In genomic region chr1:63553039-63553438, GRCm38 (mm10) we compare ENCODE assay signal across 17 mouse cellular contexts.
DNase-seq lines count a peak whose midpoint lies in the region; ATAC-seq and TF ChIP-seq lines count a peak whose summit lies in the region.
"Had no signal": no experiment of that assay in that cellular context is flagged by ENCODE, and none has a peak within 500 bp of the region (broad histone marks: within the 10 kb centered on the region; RNA-seq: fewer than 3 reads in every experiment).

No protein-coding gene starts in this region.

- H3K9ac ChIP-seq in intestine, embryonic 15.5 days = no peak overlapping the region
- no peak overlapping the region for H3K9ac ChIP-seq in intestine, postnatal 0 days (ENCODE audit: low read depth, low read length)
- H3K9ac ChIP-seq in limb, embryonic 14.5 days (ENCODE audit: low read depth, low read length, severe bottlenecking) = no peak overlapping the region
- H3K9ac ChIP-seq: neural tube, embryonic 13.5 days had no signal

- no peak for TF ChIP-seq CTCF in intestine, postnatal 0 days (IDR thresholded peaks at IDR 0.05; ENCODE audit: low read depth)

- H3K36me3 ChIP-seq in intestine, embryonic 15.5 days = no peaks in the 10 kb centered on the region
- H3K36me3 ChIP-seq in intestine, postnatal 0 days (ENCODE audit: control insufficient read depth, insufficient read depth) = no peaks in the 10 kb centered on the region
- no peaks in the 10 kb centered on the region for H3K36me3 ChIP-seq in limb, embryonic 14.5 days (ENCODE audit: control insufficient read depth, insufficient read depth, low read length)
- H3K36me3 ChIP-seq: heart, embryonic 10.5 days; neural tube, embryonic 13.5 days had no signal

- no peak overlapping the region for H3K4me3 ChIP-seq in intestine, embryonic 15.5 days (replicated peaks)
- H3K4me3 ChIP-seq in intestine, postnatal 0 days (ENCODE audit: low read depth, low read length) = no peak overlapping the region
- no peak overlapping the region for H3K4me3 ChIP-seq in limb, embryonic 14.5 days (replicated peaks; ENCODE audit: low read length)
- H3K4me3 ChIP-seq: heart, embryonic 10.5 days; neural tube, embryonic 13.5 days had no signal

- no peaks in the 10 kb centered on the region for H3K9me3 ChIP-seq in intestine, embryonic 15.5 days
- no peaks in the 10 kb centered on the region for H3K9me3 ChIP-seq in intestine, postnatal 0 days (ENCODE audit: control insufficient read depth)
- H3K9me3 ChIP-seq in limb, embryonic 14.5 days (ENCODE audit: control insufficient read depth, low read length) = no peaks in the 10 kb centered on the region
- H3K9me3 ChIP-seq: heart, embryonic 10.5 days; neural tube, embryonic 13.5 days had no signal

- WGBS in intestine, embryonic 15.5 days = 27% methylated on average over 5 of the region's 5 CpGs
- WGBS in intestine, postnatal 0 days = 34% methylated on average over 5 of the region's 5 CpGs
- 13% methylated on average over 5 of the region's 5 CpGs for WGBS in limb, embryonic 14.5 days

- no peak for TF ChIP-seq POLR2A in limb, embryonic 14.5 days (IDR thresholded peaks at IDR 0.05; ENCODE audit: borderline replicate concordance, extremely low read depth, insufficient read depth, insufficient read length)

- no peaks in the 10 kb centered on the region for H3K4me1 ChIP-seq in intestine, embryonic 15.5 days (replicated peaks)
- no peaks in the 10 kb centered on the region for H3K4me1 ChIP-seq in intestine, postnatal 0 days (replicated peaks; ENCODE audit: control insufficient read depth, insufficient read depth, low read length)
- peaks cover 9% of the 10 kb centered on the region; the same call in 1 of the 2 replicates for H3K4me1 ChIP-seq in limb, embryonic 14.5 days (ENCODE audit: control insufficient read depth, insufficient read depth, low read length)
- H3K4me1 ChIP-seq: heart, embryonic 10.5 days; neural tube, embryonic 13.5 days had no signal

- intact Hi-C loops in left cerebral cortex, postnatal 10 days (cut with DNase I) = no loop called here

- 0 out of 2 replicates have a peak overlapping the region, but pooled peaks have one; percentile 48 for H3K27ac ChIP-seq in intestine, embryonic 15.5 days
- no peak overlapping the region for H3K27ac ChIP-seq in intestine, postnatal 0 days (ENCODE audit: low read depth, low read length)
- H3K27ac ChIP-seq in limb, embryonic 14.5 days (replicated peaks; ENCODE audit: low read depth, low read length) = 0 out of 2 replicates have a peak overlapping the region, but pooled peaks have one; percentile 38
- H3K27ac ChIP-seq: heart, embryonic 10.5 days; hindbrain, postnatal 0 days; neural tube, embryonic 13.5 days had no signal

- no peak overlapping the region for H3K4me2 ChIP-seq in intestine, embryonic 15.5 days (replicated peaks)
- no peak overlapping the region for H3K4me2 ChIP-seq in intestine, postnatal 0 days (replicated peaks; ENCODE audit: low read depth)
- no peak overlapping the region for H3K4me2 ChIP-seq in limb, embryonic 14.5 days (replicated peaks; ENCODE audit: low read depth, low read length, severe bottlenecking)
- H3K4me2 ChIP-seq: neural tube, embryonic 13.5 days had no signal

- H3K27me3 ChIP-seq in intestine, embryonic 15.5 days (replicated peaks) = no peaks in the 10 kb centered on the region
- no peaks in the 10 kb centered on the region for H3K27me3 ChIP-seq in intestine, postnatal 0 days (replicated peaks; ENCODE audit: control insufficient read depth, insufficient read depth, low read length)
- no peaks in the 10 kb centered on the region for H3K27me3 ChIP-seq in limb, embryonic 14.5 days (ENCODE audit: control insufficient read depth, insufficient read depth, low read length)
- H3K27me3 ChIP-seq: neural tube, embryonic 13.5 days had no signal

- DNase-seq in embryo, embryonic 10.5 days (ENCODE audit: low spot score) = peak; percentile 65
- peak; percentile 31 for DNase-seq in fibroblast of lung, adult 2 months (ENCODE audit: low read depth)
- DNase-seq in limb, embryonic 14.5 days (ENCODE audit: low spot score) = peak; percentile 11
- no peak for DNase-seq in lung, adult 18-20 months
- DNase-seq in left cerebral cortex, postnatal 10 days (ENCODE audit: extremely low spot score in 1 of 2, low spot score in 2 of 2) = no peak
- DNase-seq: adrenal gland, adult 2 months; B cell, adult 2 months; cerebellum, adult 18-20 months; left cerebral cortex, postnatal 4 days; lung, adult 2 months had no signal

- no peak for ATAC-seq in intestine, embryonic 15.5 days
- ATAC-seq in intestine, postnatal 0 days = no peak
- peak; percentile 60; the same call in 1 of the 2 replicates for ATAC-seq in limb, embryonic 14.5 days (ENCODE audit: low FRiP score, low read depth)
- no peak for ATAC-seq in megakaryocyte-erythroid progenitor cell, adult 5-6 weeks (replicated peaks; ENCODE audit: low FRiP score, low TSS enrichment, poor library complexity, severe bottlenecking)
- ATAC-seq: hindbrain, postnatal 0 days; Patski had no signal

Comparison
In these comparisons a context has a peak if more than half of its experiments do, and no peak if none do; other contexts are left out.
1. DNase-seq: peak in embryo, embryonic 10.5 days (single experiment), fibroblast of lung, adult 2 months (single experiment) and limb, embryonic 14.5 days (single experiment); none in lung, adult 18-20 months (0 of 2) and left cerebral cortex, postnatal 10 days (0 of 2).